Mouse (Mus musculus): ENCODE measurements around the gene Myrip.

Gene Myrip

GRCm38 (mm10) chr9:120449696-120450329 is 148.5 kb downstream of the Myrip start:
- no peak for DNase-seq (ENCODE audit: low read depth, low spot score)

- peak; percentile 61 for DNase-seq (ENCODE audit: low read depth, low spot score)
Measured at GRCm38 (mm10) chr9:120455768-120456655, 154.7 kb downstream of the Myrip start.

- no peak for DNase-seq (ENCODE audit: low read depth, low spot score)
Measured at GRCm38 (mm10) chr9:120470431-120470830, 169.1 kb downstream of the Myrip start.

GRCm38 (mm10) chr9:120481644-120482043 is 180.3 kb downstream of the Myrip start:
- DNase-seq (ENCODE audit: low read depth, low spot score): no peak

GRCm38 (mm10) chr9:120482382-120482781 is 181.1 kb downstream of the Myrip start:
- no peak for DNase-seq (ENCODE audit: low read depth, low spot score)

GRCm38 (mm10) chr9:120483101-120483500 is 181.8 kb downstream of the Myrip start:
- no peak for DNase-seq (ENCODE audit: low read depth, low spot score)

- DNase-seq (ENCODE audit: low read depth, low spot score): no peak
Measured at GRCm38 (mm10) chr9:120487076-120487475, 185.8 kb downstream of the Myrip start.

GRCm38 (mm10) chr9:120491509-120491908 is 190.2 kb downstream of the Myrip start:
- DNase-seq (ENCODE audit: low read depth, low spot score): no peak

GRCm38 (mm10) chr9:120492010-120492399 is 190.7 kb downstream of the Myrip start, which contains the start of gene Eif1b:
Gene Eif1b, plus strand, starts transcription at chr9:120492232.
- DNase-seq (ENCODE audit: low read depth, low spot score): no peak

- peak; percentile 71 for DNase-seq (ENCODE audit: low read depth, low spot score)
Measured at GRCm38 (mm10) chr9:120492400-120493351, 191.4 kb downstream of the Myrip start.

- no peak for DNase-seq (ENCODE audit: low read depth, low spot score)
Measured at GRCm38 (mm10) chr9:120493781-120494180, 192.5 kb downstream of the Myrip start.

GRCm38 (mm10) chr9:120496691-120497090 is 195.4 kb downstream of the Myrip start:
- DNase-seq (ENCODE audit: low read depth, low spot score): peak; percentile 83

- DNase-seq (ENCODE audit: low read depth, low spot score): no peak
Measured at GRCm38 (mm10) chr9:120497983-120498382, 196.7 kb downstream of the Myrip start.

GRCm38 (mm10) chr9:120501191-120501902 is 200.0 kb downstream of the Myrip start:
- DNase-seq (ENCODE audit: low read depth, low spot score): peak; percentile 34

GRCm38 (mm10) chr9:120502013-120502412 is 200.7 kb downstream of the Myrip start:
- DNase-seq (ENCODE audit: low read depth, low spot score): peak; percentile 92

GRCm38 (mm10) chr9:120504423-120504822 is 203.1 kb downstream of the Myrip start:
- no peak for DNase-seq (ENCODE audit: low read depth, low spot score)

- DNase-seq (ENCODE audit: low read depth, low spot score): no peak
Measured at GRCm38 (mm10) chr9:120511781-120512180, 210.5 kb downstream of the Myrip start.

- no peak for DNase-seq (ENCODE audit: low read depth, low spot score)
Measured at GRCm38 (mm10) chr9:120516720-120517119, 215.4 kb downstream of the Myrip start.

- no peak for DNase-seq (ENCODE audit: low read depth, low spot score)
Measured at GRCm38 (mm10) chr9:120518946-120519345, 217.6 kb downstream of the Myrip start.

- no peak for DNase-seq (ENCODE audit: low read depth, low spot score)
Measured at GRCm38 (mm10) chr9:120519469-120520125, 218.3 kb downstream of the Myrip start.

Measured in mesoderm, embryonic 11.5 days (tissue).